Mouse (Mus musculus) cerebellum, adult 2 months (tissue): ENCODE data around the gene Man1c1. TPM values are rescaled to one million over a fixed set of nuclear protein-coding genes. Genes with fewer than 3 reads are reported as not detected.
A peak's percentile ranks its signal among the peaks of the same experiment; 100 is the strongest.

Source experiments
- DNase-seq, 2 experiments: peaks; one replicate each; pipeline ENCODE4 v3.0.0; 2021
- H3K27ac ChIP-seq: fragments of 200-500 bp; 2 replicates; pipeline ENCODE4 v1.5.1; 2012; ENCODE audit warnings: low read length, control low read depth, inconsistent platforms; ENCODE audit not compliant: insufficient read depth
- H3K27me3 ChIP-seq: fragments of 200-500 bp; 2 replicates; pipeline ENCODE4 v1.6.1; 2012; ENCODE audit warnings: inconsistent platforms, mild to moderate bottlenecking, low read length, moderate library complexity; ENCODE audit not compliant: control insufficient read depth, insufficient read depth
- H3K4me1 ChIP-seq: fragments of 200-500 bp; 2 replicates; pipeline ENCODE4 v1.6.1; 2011; ENCODE audit warnings: low read length; ENCODE audit not compliant: control insufficient read depth, insufficient read depth
- H3K4me3 ChIP-seq: fragments of 200-500 bp; replicated peaks from 2 replicates; pipeline ENCODE3; 2011; ENCODE audit warnings: mild to moderate bottlenecking, low read depth, low read length, control low read depth; ENCODE audit not compliant: insufficient read depth
- CTCF ChIP-seq: fragments of 200-500 bp; IDR thresholded peaks from 2 replicates; pipeline ENCODE4 v1.5.1; 2011; ENCODE audit warnings: low read depth, mild to moderate bottlenecking, control low read depth, low read length, moderate library complexity, borderline replicate concordance; ENCODE audit not compliant: insufficient read depth
- POLR2A ChIP-seq: fragments of 200-500 bp; IDR thresholded peaks from 2 replicates; pipeline ENCODE4 v1.6.1; 2011; ENCODE audit warnings: low read length, control low read depth, borderline replicate concordance; ENCODE audit not compliant: insufficient read depth
- WGBS: fragments of 180-500 bp; shearing (Covaris S2); methylation state at CpG from one replicate; pipeline ENCODE4 v1.1.7; 2018; 5-methylcytosine and 5-hydroxymethylcytosine counted together
- polyA plus RNA-seq: library from polyadenylated mRNA; depleted of rRNA; stranded (reverse); fragments of >200 nt; gene quantifications from 2 replicates; pipeline ENCODE4 v1.2.3, GENCODE M21; 2012

Gene Man1c1
- polyA plus RNA-seq, 1 experiment, result 30.1 TPM

- WGBS, result 20% methylated on average over 17 of the region's 17 CpGs
- Histone ChIP-seq H3K4me3 (no peak overlapping the region), H3K4me1 (peaks cover 48% of the 10 kb centered on the region), H3K27ac (peak overlapping the region; percentile 90), H3K27me3 (no peaks in the 10 kb centered on the region)
- no peak for TF ChIP-seq CTCF
- TF ChIP-seq POLR2A, result no peak
- DNase-seq, result peak; percentile 70 to 80
Observed at GRCm38 (mm10) chr4:134669742-134670354, 34.2 kb downstream of the Man1c1 start.

DNA sequence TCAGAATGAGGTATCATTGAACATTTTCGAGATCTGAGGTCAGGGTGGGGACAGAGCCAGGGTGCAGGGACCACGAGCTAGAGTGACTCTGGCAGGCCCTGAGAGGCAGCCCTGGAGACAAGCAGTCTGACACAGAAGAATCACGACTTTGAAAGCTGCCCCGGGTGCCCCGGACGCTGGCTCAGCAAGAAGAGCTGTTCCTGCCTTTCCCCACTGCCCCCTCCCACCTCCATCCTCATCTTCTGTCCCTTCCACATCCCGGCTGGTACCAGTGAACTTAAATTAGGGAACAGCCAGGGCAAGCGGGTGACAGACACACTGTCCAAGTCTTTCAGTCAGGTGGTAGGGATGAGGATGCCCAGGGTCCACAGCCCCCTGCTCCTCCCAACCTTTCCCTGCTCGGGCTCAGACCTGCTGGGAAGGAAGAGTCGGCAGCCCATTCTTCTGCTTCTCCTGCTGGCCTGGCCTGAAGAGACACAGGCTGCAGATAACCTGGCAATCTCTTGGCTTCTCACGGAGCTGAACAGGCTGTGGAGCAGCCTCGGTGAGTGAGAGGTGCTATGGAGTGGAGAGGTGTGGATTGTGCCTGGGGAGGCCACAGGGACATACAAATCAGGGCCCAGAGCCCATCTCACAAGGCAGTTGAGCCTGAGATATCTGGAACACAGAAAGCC lies 35.6 kb downstream of the Man1c1 start:
- peak; percentile 79 to 83 for DNase-seq
- Histone ChIP-seq H3K4me3 (peak overlapping the region; percentile 1), H3K27ac (peak overlapping the region; percentile 90), H3K4me1 (peaks cover 39% of the 10 kb centered on the region), H3K27me3 (no peaks in the 10 kb centered on the region)
- WGBS, result 11% methylated on average over 12 of the region's 12 CpGs
- TF ChIP-seq POLR2A (0 out of 2 replicates have a peak, but pooled peaks have one; percentile 20), CTCF (no peak)

DNA sequence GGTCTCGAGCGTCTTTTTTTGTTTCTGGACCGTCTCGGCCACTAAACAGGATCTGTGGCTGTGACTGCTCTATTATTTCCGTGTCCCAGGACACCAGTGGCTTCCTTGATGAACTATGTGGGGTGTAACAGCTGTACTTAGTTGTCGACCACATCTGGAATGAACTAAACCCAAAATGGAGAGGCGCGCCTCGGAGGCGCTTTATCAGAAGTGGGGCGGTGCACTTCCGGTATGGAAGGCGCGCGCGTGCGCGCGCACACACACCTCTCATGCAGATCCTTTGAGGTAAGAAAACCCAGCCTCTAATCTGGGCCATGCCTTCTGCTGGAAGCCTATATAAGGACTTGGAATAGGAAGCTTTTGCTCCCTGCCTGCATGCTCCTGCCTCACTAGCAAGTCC lies 37.7 kb downstream of the Man1c1 start:
- WGBS, result 95% methylated on average over 19 of the region's 19 CpGs
- H3K27me3 ChIP-seq, result no peaks in the 10 kb centered on the region
- TF ChIP-seq POLR2A, result no peak
- no peak for TF ChIP-seq CTCF
- peaks cover 45% of the 10 kb centered on the region for H3K4me1 ChIP-seq
- DNase-seq, result no peak
- H3K27ac ChIP-seq, result no peak overlapping the region
- H3K4me3 ChIP-seq, result no peak overlapping the region

- no peaks in the 10 kb centered on the region for H3K27me3 ChIP-seq
- peak overlapping the region; percentile 51 for H3K27ac ChIP-seq
- WGBS, result 25% methylated on average over 10 of the region's 10 CpGs
Observed at GRCm38 (mm10) chr4:134663052-134663451, 41.0 kb downstream of the Man1c1 start.

DNA sequence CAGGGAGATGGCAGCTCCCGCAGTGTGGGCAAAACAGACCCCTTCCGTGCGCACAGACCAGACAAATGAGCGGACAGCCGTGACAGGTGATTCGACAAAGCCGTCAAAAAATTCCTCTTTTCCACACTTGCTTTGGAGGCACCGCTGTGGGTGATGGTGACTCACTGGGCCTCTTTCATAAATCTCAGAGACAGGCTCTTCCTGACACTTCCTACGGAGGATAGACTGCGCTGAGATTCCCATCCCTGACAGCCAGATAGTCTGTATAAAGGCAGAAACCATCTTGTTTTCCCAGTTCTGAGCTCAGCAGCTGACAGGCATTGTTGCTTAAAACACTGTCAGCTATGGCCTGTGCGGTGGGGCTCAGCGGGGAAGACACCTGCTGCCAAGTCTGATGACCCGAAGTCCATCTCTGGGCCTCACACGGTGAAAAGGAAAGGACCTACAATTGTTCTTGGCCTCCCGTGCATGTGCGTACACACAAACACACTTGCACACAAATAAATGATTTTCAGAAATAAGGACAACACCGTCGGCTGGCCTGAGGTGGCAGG lies 43.4 kb downstream of the Man1c1 start:
- Histone ChIP-seq H3K27me3 (no peaks in the 10 kb centered on the region), H3K27ac (no peak overlapping the region; the same call in 1 of the 2 replicates), H3K4me1 (peaks cover 58% of the 10 kb centered on the region), H3K4me3 (no peak overlapping the region)
- peak; percentile 64 to 70 for DNase-seq
- TF ChIP-seq POLR2A (no peak), CTCF (no peak)
- WGBS, result 36% methylated on average over 18 of the region's 18 CpGs

More at GRCm38 (mm10) chr4:134663052-134663451, 41.0 kb downstream of the Man1c1 start:
- TF ChIP-seq CTCF (no peak), POLR2A (no peak)
- DNase-seq, result peak; percentile 53 to 60
- H3K4me3 ChIP-seq, result no peak overlapping the region
- H3K4me1 ChIP-seq, result peaks cover 40% of the 10 kb centered on the region

GRCm38 (mm10) chr4:134659354-134660301 lies 44.5 kb downstream of the Man1c1 start:
- DNase-seq, result peak; percentile 22 to 44
- Histone ChIP-seq H3K4me1 (peaks cover 66% of the 10 kb centered on the region), H3K27me3 (no peaks in the 10 kb centered on the region), H3K4me3 (no peak overlapping the region), H3K27ac (no peak overlapping the region)
- TF ChIP-seq CTCF, result no peak
- TF ChIP-seq POLR2A, result no peak
- WGBS, result 45% methylated on average over 27 of the region's 27 CpGs

GRCm38 (mm10) chr4:134657473-134657872 lies 46.6 kb downstream of the Man1c1 start:
- Histone ChIP-seq H3K4me1 (peaks cover 58% of the 10 kb centered on the region), H3K27me3 (no peaks in the 10 kb centered on the region), H3K27ac (peak overlapping the region; percentile 75), H3K4me3 (no peak overlapping the region)
- 7% methylated on average over 5 of the region's 5 CpGs for WGBS
- TF ChIP-seq POLR2A (no peak), CTCF (no peak)
- peak; percentile 73 to 78 for DNase-seq
